Mouse (Mus musculus): ENCODE results near the gene Pex14. TPM values are rescaled to one million over a fixed set of nuclear protein-coding genes. Genes with fewer than 3 reads are reported as not detected.
A peak's percentile ranks its signal among the peaks of the same experiment; 100 is the strongest.

Pex14 gene
- polyA plus RNA-seq, 1 experiment from 2014 or later, result 64.3 TPM

DNA sequence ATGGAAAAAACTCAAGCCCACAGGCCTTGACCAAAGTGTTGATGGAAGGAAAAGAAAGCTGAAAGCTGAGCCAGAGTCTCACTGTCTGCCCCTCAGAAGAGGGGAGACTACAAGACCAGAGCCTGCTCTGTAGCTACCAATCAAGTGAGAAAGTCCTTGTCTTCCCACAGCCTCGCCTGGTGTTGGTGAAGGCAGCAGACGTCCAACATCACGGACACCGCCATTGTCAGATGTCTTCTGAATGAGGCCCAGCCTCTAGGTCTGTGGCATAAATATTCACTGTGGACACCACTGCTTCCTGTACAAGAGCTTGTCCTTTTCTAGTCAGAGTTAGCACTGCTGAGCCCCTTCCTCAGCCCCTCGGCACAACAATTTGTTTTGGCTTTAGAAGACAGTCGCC is 80.2 kb downstream of the Pex14 start:
- Histone ChIP-seq H3K9ac (ENCODE audit: low read depth, low read length) (no peak overlapping the region), H3K4me2 (ENCODE audit: low read depth, low read length) (no peak overlapping the region), H3K27ac (ENCODE audit: low read length) (no peak overlapping the region), H3K9me3 (ENCODE audit: control insufficient read depth, low read length) (no peaks in the 10 kb centered on the region), H3K4me1 (ENCODE audit: control insufficient read depth, insufficient read depth, low read length) (no peaks in the 10 kb centered on the region), H3K27me3 (replicated peaks; ENCODE audit: control insufficient read depth, insufficient read depth, low read length) (no peaks in the 10 kb centered on the region), H3K36me3 (ENCODE audit: control insufficient read depth, insufficient read depth, low read length) (no peaks in the 10 kb centered on the region), H3K4me3 (ENCODE audit: low read length) (no peak overlapping the region)
- no peak for ATAC-seq
- 76% methylated on average over 6 of the region's 6 CpGs for WGBS

DNA sequence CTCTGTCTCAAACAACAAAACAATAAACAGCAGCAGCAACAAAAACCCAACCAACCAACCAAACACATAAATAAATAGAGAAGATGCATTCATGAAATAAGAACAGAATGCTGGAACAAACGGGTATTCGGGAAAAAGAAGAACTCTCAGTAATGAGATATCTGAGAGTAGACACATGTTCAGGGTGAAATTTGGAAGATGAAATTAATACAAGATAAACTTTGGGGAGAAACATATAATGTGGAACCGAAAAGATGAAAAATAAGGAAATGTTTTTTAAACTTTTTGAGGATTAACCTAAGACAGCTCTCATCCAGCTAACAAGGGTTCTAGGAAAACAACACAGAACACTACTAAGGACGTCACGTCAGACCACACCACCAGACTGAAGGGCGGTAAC is 92.9 kb downstream of the Pex14 start:
- Histone ChIP-seq H3K36me3 (ENCODE audit: control insufficient read depth, insufficient read depth, low read length) (no peaks in the 10 kb centered on the region), H3K4me1 (ENCODE audit: control insufficient read depth, insufficient read depth, low read length) (peaks cover 10% of the 10 kb centered on the region), H3K9me3 (ENCODE audit: control insufficient read depth, low read length) (no peaks in the 10 kb centered on the region), H3K9ac (ENCODE audit: low read depth, low read length) (no peak overlapping the region), H3K27ac (ENCODE audit: low read length) (no peak overlapping the region), H3K4me2 (ENCODE audit: low read depth, low read length) (no peak overlapping the region), H3K4me3 (ENCODE audit: low read length) (no peak overlapping the region), H3K27me3 (replicated peaks; ENCODE audit: control insufficient read depth, insufficient read depth, low read length) (no peaks in the 10 kb centered on the region)
- no peak for ATAC-seq
- 94% methylated on average over 6 of the region's 6 CpGs for WGBS

DNA sequence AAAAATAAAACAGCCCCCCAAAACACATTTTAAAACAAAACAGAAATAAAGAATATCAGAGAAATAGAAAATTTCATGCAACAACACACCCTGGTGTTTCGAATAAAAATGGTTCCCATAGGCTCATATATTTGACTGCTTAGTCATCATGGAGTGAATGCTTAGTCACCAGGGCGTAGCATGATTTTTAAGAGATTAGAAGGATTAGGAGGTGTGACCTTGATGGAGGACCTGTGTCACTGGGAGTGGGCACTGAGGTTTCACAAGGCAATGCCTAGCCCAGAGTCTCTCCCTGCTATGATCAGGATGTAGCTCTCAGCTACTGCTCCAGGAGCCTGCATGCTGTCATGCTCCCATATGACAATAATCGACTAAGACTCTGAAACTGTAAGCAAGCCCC is 93.6 kb downstream of the Pex14 start:
- Histone ChIP-seq H3K9ac (ENCODE audit: low read depth, low read length) (no peak overlapping the region), H3K4me1 (ENCODE audit: control insufficient read depth, insufficient read depth, low read length) (peaks cover 10% of the 10 kb centered on the region), H3K27ac (ENCODE audit: low read length) (no peak overlapping the region), H3K4me2 (ENCODE audit: low read depth, low read length) (no peak overlapping the region), H3K27me3 (replicated peaks; ENCODE audit: control insufficient read depth, insufficient read depth, low read length) (no peaks in the 10 kb centered on the region), H3K4me3 (ENCODE audit: low read length) (no peak overlapping the region), H3K36me3 (ENCODE audit: control insufficient read depth, insufficient read depth, low read length) (no peaks in the 10 kb centered on the region), H3K9me3 (ENCODE audit: control insufficient read depth, low read length) (no peaks in the 10 kb centered on the region)
- WGBS, result 91% methylated on average over 3 of the region's 3 CpGs
- no peak for ATAC-seq

DNA sequence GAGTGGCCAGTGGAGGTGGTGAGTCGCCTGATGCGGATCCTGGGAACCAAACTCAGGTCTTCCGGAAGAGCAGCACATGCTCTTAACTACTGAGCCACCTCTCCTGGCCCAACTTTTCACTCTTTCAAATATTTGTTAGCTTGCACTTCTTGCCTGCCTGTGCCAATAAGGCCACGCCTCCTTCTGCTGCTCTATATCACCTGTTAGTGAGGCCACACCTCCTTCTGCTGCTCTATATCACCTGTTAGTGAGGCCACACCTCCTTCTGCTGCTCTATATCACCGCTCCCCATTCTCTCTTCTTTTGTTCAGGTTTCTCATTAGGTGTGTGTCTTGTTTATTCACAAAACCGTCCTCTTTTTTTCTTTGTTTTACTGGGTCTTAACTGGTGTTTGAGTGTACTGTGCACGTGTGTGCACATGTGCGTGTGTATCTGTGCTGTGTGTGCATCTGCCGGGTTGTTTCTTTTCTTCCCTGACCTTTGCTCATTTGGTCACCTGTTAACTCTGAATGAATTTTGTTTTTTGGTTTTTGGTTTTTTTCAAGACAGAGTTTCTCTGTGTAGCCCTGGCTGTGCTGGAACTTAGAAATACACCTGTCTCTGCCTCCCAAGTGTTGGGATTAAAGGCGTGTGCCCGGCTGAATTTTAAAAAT is 97.1 kb downstream of the Pex14 start:
- 76% methylated on average over 11 of the region's 11 CpGs for WGBS
- Histone ChIP-seq H3K36me3 (ENCODE audit: control insufficient read depth, insufficient read depth, low read length) (no peaks in the 10 kb centered on the region), H3K4me2 (ENCODE audit: low read depth, low read length) (0 out of 2 replicates have a peak overlapping the region, but pooled peaks have one; percentile 9), H3K27me3 (replicated peaks; ENCODE audit: control insufficient read depth, insufficient read depth, low read length) (no peaks in the 10 kb centered on the region), H3K27ac (ENCODE audit: low read length) (no peak overlapping the region), H3K9me3 (ENCODE audit: control insufficient read depth, low read length) (no peaks in the 10 kb centered on the region), H3K9ac (ENCODE audit: low read depth, low read length) (no peak overlapping the region), H3K4me1 (ENCODE audit: control insufficient read depth, insufficient read depth, low read length) (peaks cover 10% of the 10 kb centered on the region), H3K4me3 (ENCODE audit: low read length) (no peak overlapping the region)
- ATAC-seq, result peak; percentile 95

DNA sequence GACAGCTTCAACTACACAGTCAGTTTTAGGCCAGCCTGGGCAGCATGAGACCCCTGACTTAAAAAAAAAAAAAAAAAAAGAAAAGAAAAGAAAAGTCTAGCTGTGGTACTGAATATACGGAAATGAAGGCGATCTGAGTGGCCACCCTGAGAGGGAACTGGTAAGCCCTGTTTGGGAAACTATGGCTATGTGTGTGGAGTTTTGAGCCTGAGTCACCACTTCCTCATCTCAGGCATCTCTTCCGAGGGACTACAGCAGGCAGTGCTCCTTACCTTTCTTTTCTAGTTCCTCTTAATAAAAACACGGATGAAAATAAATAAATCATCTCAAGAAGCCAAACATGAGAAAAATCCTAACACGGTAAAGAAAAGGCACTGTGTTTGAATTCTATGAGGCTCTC is 98.2 kb downstream of the Pex14 start:
- H3K27me3 ChIP-seq (replicated peaks; ENCODE audit: control insufficient read depth, insufficient read depth, low read length), result no peaks in the 10 kb centered on the region
- H3K9me3 ChIP-seq (ENCODE audit: control insufficient read depth, low read length), result no peaks in the 10 kb centered on the region
- 68% methylated on average over 5 of the region's 5 CpGs for WGBS
- H3K4me3 ChIP-seq (ENCODE audit: low read length), result no peak overlapping the region
- H3K4me2 ChIP-seq (ENCODE audit: low read depth, low read length), result no peak overlapping the region
- H3K4me1 ChIP-seq (ENCODE audit: control insufficient read depth, insufficient read depth, low read length), result peaks cover 10% of the 10 kb centered on the region
- no peak overlapping the region for H3K9ac ChIP-seq (ENCODE audit: low read depth, low read length)
- ATAC-seq, result no peak
- H3K27ac ChIP-seq (ENCODE audit: low read length), result no peak overlapping the region
- no peaks in the 10 kb centered on the region for H3K36me3 ChIP-seq (ENCODE audit: control insufficient read depth, insufficient read depth, low read length)

DNA sequence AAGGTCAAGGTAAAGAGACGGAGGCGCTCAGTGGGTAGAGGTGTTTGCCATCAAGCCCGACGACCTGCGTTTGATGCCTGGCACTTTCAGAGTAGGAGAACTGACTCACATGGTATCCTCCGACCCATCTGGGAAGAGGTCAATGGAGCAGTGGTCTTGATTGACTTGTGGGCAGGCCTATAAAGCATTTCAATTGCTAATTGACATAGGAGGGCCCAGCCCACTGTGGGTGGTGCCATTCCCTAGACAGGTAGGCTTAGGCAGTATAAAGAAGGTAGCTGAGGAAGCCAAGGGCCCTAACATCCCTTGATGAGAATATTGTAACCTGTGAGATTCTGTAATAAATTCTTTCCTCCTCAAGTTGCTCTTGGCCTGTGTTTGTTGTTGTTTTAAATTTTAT is 98.9 kb downstream of the Pex14 start:
- H3K4me3 ChIP-seq (ENCODE audit: low read length), result no peak overlapping the region
- WGBS, result 95% methylated on average over 6 of the region's 6 CpGs
- ATAC-seq, result no peak
- no peak overlapping the region for H3K27ac ChIP-seq (ENCODE audit: low read length)
- peaks cover 10% of the 10 kb centered on the region for H3K4me1 ChIP-seq (ENCODE audit: control insufficient read depth, insufficient read depth, low read length)
- no peaks in the 10 kb centered on the region for H3K9me3 ChIP-seq (ENCODE audit: control insufficient read depth, low read length)
- H3K27me3 ChIP-seq (replicated peaks; ENCODE audit: control insufficient read depth, insufficient read depth, low read length), result no peaks in the 10 kb centered on the region
- H3K36me3 ChIP-seq (ENCODE audit: control insufficient read depth, insufficient read depth, low read length), result no peaks in the 10 kb centered on the region
- no peak overlapping the region for H3K9ac ChIP-seq (ENCODE audit: low read depth, low read length)
- no peak overlapping the region for H3K4me2 ChIP-seq (ENCODE audit: low read depth, low read length)

DNA sequence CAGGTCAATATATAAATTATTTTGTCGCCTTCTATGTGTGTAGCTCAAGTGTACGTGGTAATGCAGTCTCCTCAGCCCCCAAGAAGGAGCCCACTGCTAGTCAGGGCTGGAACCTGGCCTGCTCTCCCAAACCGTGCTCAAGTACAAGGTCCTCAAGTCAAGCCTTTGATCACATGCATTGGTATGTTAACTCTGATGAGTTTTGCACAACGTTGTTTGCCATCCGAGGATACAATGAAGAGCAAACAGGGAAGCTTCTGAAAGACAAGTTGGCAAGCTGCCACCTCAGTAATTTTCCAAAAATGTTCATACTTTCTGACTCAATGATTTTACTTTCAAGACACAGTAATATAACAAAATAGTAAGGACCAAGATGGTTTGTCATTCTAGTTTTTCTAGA is 105.7 kb downstream of the Pex14 start:
- no peak overlapping the region for H3K4me3 ChIP-seq (ENCODE audit: low read length)
- 70% methylated on average over 5 of the region's 5 CpGs for WGBS
- no peak overlapping the region for H3K9ac ChIP-seq (ENCODE audit: low read depth, low read length)
- no peaks in the 10 kb centered on the region for H3K27me3 ChIP-seq (replicated peaks; ENCODE audit: control insufficient read depth, insufficient read depth, low read length)
- no peak overlapping the region for H3K27ac ChIP-seq (ENCODE audit: low read length)
- no peak for ATAC-seq
- H3K4me1 ChIP-seq (ENCODE audit: control insufficient read depth, insufficient read depth, low read length), result no peaks in the 10 kb centered on the region
- no peak overlapping the region for H3K4me2 ChIP-seq (ENCODE audit: low read depth, low read length)
- no peaks in the 10 kb centered on the region for H3K9me3 ChIP-seq (ENCODE audit: control insufficient read depth, low read length)
- no peaks in the 10 kb centered on the region for H3K36me3 ChIP-seq (ENCODE audit: control insufficient read depth, insufficient read depth, low read length)

DNA sequence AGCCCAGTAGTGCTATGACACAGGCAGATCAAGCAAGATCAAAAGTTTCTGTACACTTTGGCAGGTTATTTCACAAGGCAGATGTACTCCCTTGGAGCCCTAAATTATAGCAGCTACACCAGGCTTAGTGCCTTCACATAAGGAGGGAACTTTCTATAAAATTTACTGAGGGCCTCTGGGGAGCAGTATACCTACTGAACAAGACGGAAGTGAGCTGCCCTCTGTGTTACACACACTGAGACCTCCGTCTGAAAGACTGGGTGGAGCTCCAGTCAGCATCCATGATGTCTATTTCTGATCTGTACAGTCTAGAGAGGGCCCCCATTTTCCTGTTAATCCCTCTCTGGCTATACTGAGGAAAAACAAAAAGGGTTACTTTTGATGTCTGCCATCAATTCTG is 109.6 kb downstream of the Pex14 start:
- Histone ChIP-seq H3K27ac (ENCODE audit: low read length) (no peak overlapping the region), H3K9ac (ENCODE audit: low read depth, low read length) (no peak overlapping the region), H3K36me3 (ENCODE audit: control insufficient read depth, insufficient read depth, low read length) (no peaks in the 10 kb centered on the region), H3K4me3 (ENCODE audit: low read length) (no peak overlapping the region), H3K27me3 (replicated peaks; ENCODE audit: control insufficient read depth, insufficient read depth, low read length) (no peaks in the 10 kb centered on the region), H3K4me2 (ENCODE audit: low read depth, low read length) (no peak overlapping the region), H3K9me3 (ENCODE audit: control insufficient read depth, low read length) (no peaks in the 10 kb centered on the region), H3K4me1 (ENCODE audit: control insufficient read depth, insufficient read depth, low read length) (peaks cover 22% of the 10 kb centered on the region)
- ATAC-seq, result no peak
- WGBS, result 37% methylated on average over 2 of the region's 2 CpGs

DNA sequence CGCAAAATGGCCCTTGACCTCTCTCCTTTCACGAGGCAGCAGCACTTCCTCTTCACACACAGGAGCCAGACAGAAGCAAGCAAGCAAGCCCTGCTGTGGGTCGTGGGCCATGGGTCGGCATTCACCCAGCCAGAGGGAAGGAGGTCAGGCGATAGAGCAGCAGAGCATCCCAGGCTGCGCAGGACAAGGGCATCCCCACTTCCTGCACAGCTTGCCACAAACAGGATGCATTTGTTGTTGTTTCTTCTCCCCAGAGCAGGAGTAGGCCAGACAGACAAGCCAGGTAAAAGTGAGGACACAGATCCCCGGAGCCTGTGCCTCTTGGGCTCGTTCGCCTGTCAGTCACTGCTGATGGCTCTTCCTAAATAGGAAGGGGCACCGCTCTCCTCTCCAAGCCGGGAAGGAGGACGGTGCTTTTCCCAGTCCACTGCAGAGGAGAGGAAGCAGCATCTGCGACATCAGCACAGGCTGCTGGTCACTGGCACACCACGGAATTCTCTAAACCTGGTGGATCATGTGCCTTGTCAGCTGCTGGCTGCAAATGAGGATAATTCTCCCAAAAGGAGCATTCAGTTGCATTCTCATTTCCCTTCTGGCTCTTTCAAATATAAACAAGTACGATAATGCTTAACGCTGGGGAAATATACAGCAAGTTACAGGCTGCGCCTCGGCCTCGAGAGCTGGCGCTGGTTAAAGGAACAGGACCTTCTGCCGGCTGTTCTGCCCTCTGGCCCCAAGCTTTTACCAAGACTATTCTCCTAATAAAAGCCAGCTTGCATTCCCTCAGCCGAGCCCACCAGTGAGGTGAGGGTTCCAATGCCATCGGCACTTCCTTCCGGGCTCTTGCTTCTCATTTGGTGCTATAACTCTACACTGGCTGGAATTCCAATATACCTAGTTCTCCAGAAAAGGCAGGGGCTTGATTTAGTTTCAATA is 113.9 kb downstream of the Pex14 start:
- peak overlapping the region; percentile 38; the same call in 1 of the 2 replicates for H3K9ac ChIP-seq (ENCODE audit: low read depth, low read length)

More for the DNA sequence above, 113.9 kb downstream of the Pex14 start:
- Histone ChIP-seq H3K36me3 (ENCODE audit: control insufficient read depth, insufficient read depth, low read length) (0 out of 2 replicates have a peak, but pooled peaks cover 4% of the 10 kb centered on the region), H3K4me1 (ENCODE audit: control insufficient read depth, insufficient read depth, low read length) (peaks cover 26% of the 10 kb centered on the region), H3K4me2 (ENCODE audit: low read depth, low read length) (no peak overlapping the region), H3K4me3 (ENCODE audit: low read length) (no peak overlapping the region), H3K27ac (ENCODE audit: low read length) (peak overlapping the region; percentile 21; the same call in 1 of the 2 replicates), H3K27me3 (replicated peaks; ENCODE audit: control insufficient read depth, insufficient read depth, low read length) (no peaks in the 10 kb centered on the region), H3K9me3 (ENCODE audit: control insufficient read depth, low read length) (no peaks in the 10 kb centered on the region)
- ATAC-seq, result 0 out of 2 replicates have a peak, but pooled peaks have one; percentile 28
- 43% methylated on average over 24 of the region's 24 CpGs for whole genome bisulfite sequencing

Measured in intestine, embryonic 16.5 days (tissue).